Mouse (Mus musculus) testis, adult 2 months (tissue): ENCODE data around the gene Kap.

Experiments used
- CTCF ChIP-seq: fragments of 200-500 bp; IDR thresholded peaks from 2 replicates; pipeline ENCODE4 v1.5.1; 2012; ENCODE audit warnings: low read depth, mild to moderate bottlenecking, inconsistent platforms, low read length, moderate library complexity; ENCODE audit not compliant: control insufficient read depth, insufficient read depth, insufficient replicate concordance
- POLR2A ChIP-seq: fragments of 200-500 bp; IDR thresholded peaks from 2 replicates; pipeline ENCODE4 v1.6.1; 2012; ENCODE audit warnings: low read depth, mild to moderate bottlenecking, inconsistent platforms, low read length, moderate library complexity; ENCODE audit not compliant: control insufficient read depth

DNA sequence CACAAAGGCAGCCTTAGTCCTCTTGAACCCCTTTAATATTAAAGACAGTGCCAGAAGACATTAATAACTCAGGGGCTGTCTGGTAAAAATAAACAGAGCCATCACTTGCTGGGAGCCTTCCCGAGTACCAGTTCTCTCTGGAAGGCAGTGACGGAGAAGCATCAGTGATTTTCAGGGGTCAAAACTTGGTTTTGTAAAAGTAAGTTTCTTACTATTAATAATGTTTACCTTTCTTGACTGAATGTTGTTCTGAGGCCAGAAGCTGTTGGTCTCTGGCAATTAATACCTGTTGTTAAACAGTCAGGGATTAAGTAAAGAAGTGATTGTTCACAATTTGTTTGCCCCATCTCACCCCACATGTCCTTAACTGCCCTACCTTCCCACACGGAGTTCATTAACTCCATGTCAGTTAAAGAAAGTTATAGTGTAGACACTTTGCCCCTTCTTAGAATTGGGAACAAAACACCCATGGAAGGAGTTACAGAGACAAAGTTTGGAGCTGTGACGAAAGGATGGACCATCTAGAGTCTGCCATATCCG is 30.0 kb upstream of the Kap start:
- TF ChIP-seq CTCF (no peak), POLR2A (no peak)
